Mouse (Mus musculus) stomach, embryonic 14.5 days (tissue): Measurements from ENCODE around the gene Aplnr. TPM values are rescaled to one million over a fixed set of nuclear protein-coding genes. Genes with fewer than 3 reads are reported as not detected.
A peak's percentile ranks its signal among the peaks of the same experiment; 100 is the strongest.

ENCODE experiments used
- ATAC-seq: fragments of 200-750 bp; cut with Nextera tagmentation; 2 replicates; pipeline ENCODE4 v1.8.0; 2017; ENCODE audit warnings: low read depth, moderate TSS enrichment; ENCODE audit not compliant: insufficient number of reproducible peaks, insufficient read depth, low FRiP score
- H3K27ac ChIP-seq: fragments of 300-500 bp; sonication (generic); 2 replicates; pipeline ENCODE4 v1.5.1; 2014; ENCODE audit warnings: mild to moderate bottlenecking, low read length, moderate library complexity, mixed read lengths
- H3K27me3 ChIP-seq: fragments of 300-500 bp; sonication (generic); 2 replicates; pipeline ENCODE4 v1.6.1; 2014; ENCODE audit warnings: low read length, control low read depth, mixed read lengths; ENCODE audit not compliant: control insufficient read depth, insufficient read depth
- H3K36me3 ChIP-seq: fragments of 300-500 bp; sonication (generic); 2 replicates; pipeline ENCODE4 v1.6.1; 2014; ENCODE audit warnings: mild to moderate bottlenecking, control low read depth, low read length, moderate library complexity, mixed read lengths; ENCODE audit not compliant: control insufficient read depth, insufficient read depth
- H3K4me1 ChIP-seq: fragments of 300-500 bp; sonication (generic); 2 replicates; pipeline ENCODE4 v1.6.1; 2014; ENCODE audit warnings: low read length, control low read depth, mixed read lengths; ENCODE audit not compliant: control insufficient read depth, insufficient read depth
- H3K4me2 ChIP-seq: fragments of 300-500 bp; sonication (generic); replicated peaks from 2 replicates; pipeline ENCODE4 v1.6.1; 2014; ENCODE audit warnings: low read depth, low read length, control low read depth
- H3K4me3 ChIP-seq: fragments of 300-500 bp; sonication (generic); 2 replicates; pipeline ENCODE4 v1.5.1; 2014; ENCODE audit warnings: low read depth, low read length, control low read depth
- H3K9ac ChIP-seq: fragments of 300-500 bp; sonication (generic); replicated peaks from 2 replicates; pipeline ENCODE4 v1.6.1; 2014; ENCODE audit warnings: low read depth, mild to moderate bottlenecking, control low read depth, low read length, moderate library complexity, mixed read lengths
- H3K9me3 ChIP-seq: fragments of 300-500 bp; sonication (generic); 2 replicates; pipeline ENCODE4 v1.6.1; 2016; ENCODE audit warnings: low read depth, low read length, control low read depth; ENCODE audit not compliant: control insufficient read depth
- WGBS: fragments of 180-500 bp; shearing (Covaris S2); extraction: QIAGEN DNeasy Blood & Tissue Kit; methylation state at CpG from one replicate; pipeline ENCODE4 v1.1.7; 2014; 5-methylcytosine and 5-hydroxymethylcytosine counted together
- polyA plus RNA-seq: library from polyadenylated mRNA; unstranded; fragments of >200 nt; fragmentation: Nextera tagmentation; extraction: Ambion mirVana; gene quantifications from 2 replicates; pipeline ENCODE4 v1.2.1, GENCODE M21; 2014

The Aplnr gene
- polyA plus RNA-seq, 1 experiment from 2014 or later: 52.0 TPM

DNA sequence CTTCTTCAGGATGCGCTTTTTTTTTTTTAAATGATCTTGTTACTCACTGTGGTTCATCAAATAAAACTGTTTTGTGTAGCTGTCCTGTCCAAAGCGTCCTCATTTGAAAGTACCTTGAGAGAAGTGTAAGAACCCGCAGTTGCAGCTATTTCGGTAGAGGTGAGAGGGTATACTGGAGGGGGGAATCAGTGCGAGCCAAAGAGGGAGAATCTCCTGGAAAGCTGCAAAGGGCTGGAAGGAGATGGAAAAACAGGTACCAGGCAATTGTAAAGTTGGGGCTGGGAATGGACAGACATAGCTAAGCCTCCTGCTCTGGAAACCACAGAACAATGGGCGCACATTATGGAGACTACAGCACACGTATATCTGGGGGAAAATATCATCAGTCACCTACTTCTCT lies 3.8 kb downstream of the Aplnr start:
- Histone ChIP-seq H3K4me2 (no peak overlapping the region), H3K9ac (no peak overlapping the region), H3K27ac (no peak overlapping the region), H3K9me3 (no peaks in the 10 kb centered on the region), H3K27me3 (no peaks in the 10 kb centered on the region), H3K4me3 (peak overlapping the region; percentile 4; the same call in 1 of the 2 replicates), H3K36me3 (no peaks in the 10 kb centered on the region), H3K4me1 (no peaks in the 10 kb centered on the region)
- ATAC-seq: no peak
- WGBS: 58% methylated on average over 7 of the region's 7 CpGs

DNA sequence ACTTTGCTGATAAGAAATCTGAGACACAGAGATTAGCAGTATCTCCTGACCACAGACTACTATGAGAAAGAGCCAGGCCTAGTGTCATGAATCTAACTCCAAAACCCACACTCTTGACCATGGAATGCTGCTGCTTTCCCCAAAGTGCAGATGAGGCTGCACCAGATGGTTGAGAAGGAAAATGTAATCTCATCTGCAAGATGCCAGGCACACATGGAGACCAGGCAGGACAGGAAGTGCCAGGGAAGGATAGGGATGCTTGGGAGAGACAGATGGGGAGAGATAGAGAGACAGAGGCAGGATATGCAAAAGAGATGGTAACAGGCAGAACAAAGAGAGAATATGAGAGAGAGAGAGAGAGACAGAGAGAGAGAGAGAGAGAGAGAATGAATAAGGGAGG lies 4.8 kb downstream of the Aplnr start:
- Histone ChIP-seq H3K27ac (no peak overlapping the region), H3K4me3 (no peak overlapping the region), H3K4me2 (no peak overlapping the region), H3K27me3 (no peaks in the 10 kb centered on the region), H3K4me1 (no peaks in the 10 kb centered on the region), H3K9ac (no peak overlapping the region), H3K36me3 (no peaks in the 10 kb centered on the region), H3K9me3 (no peaks in the 10 kb centered on the region)
- ATAC-seq: no peak

DNA sequence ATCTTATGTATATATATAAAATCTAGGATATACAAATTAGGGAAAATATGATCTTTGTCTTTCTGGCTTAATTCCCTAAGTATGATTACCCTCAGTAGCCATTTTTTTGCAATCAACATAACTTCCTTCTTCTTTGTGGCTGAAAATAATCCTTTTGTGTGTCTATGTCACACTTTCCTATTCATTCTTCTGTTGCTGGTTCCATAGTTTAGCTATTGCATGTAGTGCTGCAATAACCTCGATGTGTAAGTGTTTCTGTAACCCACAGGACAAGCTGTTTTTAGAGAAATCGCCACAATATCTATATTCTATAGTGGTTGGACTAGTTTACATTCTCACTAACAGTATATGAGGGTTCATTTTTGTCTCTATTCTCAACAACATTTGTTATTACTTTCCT lies 8.9 kb downstream of the Aplnr start:
- WGBS: 82% methylated on average over 2 of the region's 2 CpGs
- no peak overlapping the region for H3K4me2 ChIP-seq

DNA sequence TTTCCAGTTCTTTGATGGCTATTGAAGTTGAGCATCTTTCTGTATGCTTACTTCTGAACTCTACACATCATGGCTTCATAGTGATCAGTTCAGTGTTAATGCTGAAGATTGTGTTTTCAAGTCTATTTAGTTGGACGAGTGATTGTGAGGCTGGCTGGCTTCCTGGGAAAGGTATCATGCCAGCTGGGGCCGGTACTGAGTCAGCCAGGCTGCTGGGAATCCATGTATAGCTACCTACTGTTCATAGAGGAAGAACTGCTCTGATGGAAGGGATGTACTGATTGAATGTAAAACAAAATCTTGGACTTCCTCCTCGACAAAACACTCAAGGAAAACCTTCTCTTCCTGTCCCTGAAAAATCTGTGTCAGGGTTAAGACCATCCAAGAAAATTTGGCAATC lies 9.3 kb downstream of the Aplnr start:
- Histone ChIP-seq H3K4me3 (no peak overlapping the region), H3K9me3 (no peaks in the 10 kb centered on the region), H3K27ac (no peak overlapping the region), H3K36me3 (no peaks in the 10 kb centered on the region), H3K4me2 (no peak overlapping the region), H3K27me3 (no peaks in the 10 kb centered on the region), H3K9ac (no peak overlapping the region), H3K4me1 (no peaks in the 10 kb centered on the region)
- ATAC-seq: no peak
- WGBS: 70% methylated on average over 3 of the region's 3 CpGs

More for the DNA sequence above, 8.9 kb downstream of the Aplnr start:
- Histone ChIP-seq H3K9me3 (no peaks in the 10 kb centered on the region), H3K27ac (no peak overlapping the region), H3K36me3 (no peaks in the 10 kb centered on the region), H3K4me1 (no peaks in the 10 kb centered on the region), H3K4me3 (no peak overlapping the region), H3K27me3 (no peaks in the 10 kb centered on the region), H3K9ac (no peak overlapping the region)
- ATAC-seq: no peak

DNA sequence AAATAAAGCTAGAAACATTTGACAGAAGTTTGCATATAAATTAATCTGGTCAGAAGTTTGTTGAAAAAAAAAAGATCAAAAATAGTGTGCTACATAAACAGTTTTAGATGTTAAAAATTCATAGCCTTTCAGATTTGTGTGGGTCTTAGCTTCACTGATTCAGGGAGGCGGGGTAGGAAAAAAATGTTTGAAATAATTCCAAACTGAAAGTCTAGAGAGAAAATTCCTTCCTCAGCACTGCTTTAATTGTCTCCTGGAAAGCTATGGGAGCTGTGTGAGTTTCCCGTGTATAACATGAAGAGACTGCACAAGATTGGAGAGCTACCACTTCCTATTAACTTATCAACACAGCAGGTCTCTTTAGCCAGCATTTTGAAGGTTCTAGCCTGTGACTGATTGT lies 11.5 kb downstream of the Aplnr start:
- Histone ChIP-seq H3K9me3 (no peaks in the 10 kb centered on the region), H3K4me1 (no peaks in the 10 kb centered on the region), H3K4me2 (no peak overlapping the region), H3K27me3 (no peaks in the 10 kb centered on the region), H3K27ac (no peak overlapping the region), H3K36me3 (no peaks in the 10 kb centered on the region), H3K9ac (no peak overlapping the region), H3K4me3 (no peak overlapping the region)
- WGBS: 61% methylated on average over 2 of the region's 2 CpGs
- no peak for ATAC-seq

DNA sequence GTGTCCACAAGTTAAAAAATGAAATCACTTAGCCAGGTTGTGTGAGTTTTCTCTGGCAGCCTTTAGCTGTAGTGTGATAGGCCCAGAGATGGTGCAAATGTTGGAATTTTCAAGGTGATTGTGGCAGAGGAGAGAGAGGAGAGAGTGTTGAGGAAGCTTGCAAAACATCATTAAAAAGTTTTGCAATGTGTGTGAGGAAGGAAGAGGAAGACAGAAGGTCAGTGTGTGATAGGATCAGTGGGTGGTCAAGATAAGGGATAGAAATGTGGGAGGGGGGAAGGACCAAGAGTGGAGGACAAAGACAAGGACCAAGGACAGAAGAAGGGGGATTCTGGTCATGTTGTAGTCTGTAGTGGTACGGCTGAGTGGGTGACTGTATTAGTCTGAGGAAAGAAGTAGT lies 14.3 kb downstream of the Aplnr start:
- 73% methylated on average over 1 of the region's 1 CpGs for WGBS
- Histone ChIP-seq H3K4me1 (no peaks in the 10 kb centered on the region), H3K9me3 (no peaks in the 10 kb centered on the region), H3K27ac (no peak overlapping the region), H3K4me2 (no peak overlapping the region), H3K27me3 (no peaks in the 10 kb centered on the region), H3K36me3 (no peaks in the 10 kb centered on the region), H3K4me3 (no peak overlapping the region), H3K9ac (no peak overlapping the region)
- no peak for ATAC-seq

DNA sequence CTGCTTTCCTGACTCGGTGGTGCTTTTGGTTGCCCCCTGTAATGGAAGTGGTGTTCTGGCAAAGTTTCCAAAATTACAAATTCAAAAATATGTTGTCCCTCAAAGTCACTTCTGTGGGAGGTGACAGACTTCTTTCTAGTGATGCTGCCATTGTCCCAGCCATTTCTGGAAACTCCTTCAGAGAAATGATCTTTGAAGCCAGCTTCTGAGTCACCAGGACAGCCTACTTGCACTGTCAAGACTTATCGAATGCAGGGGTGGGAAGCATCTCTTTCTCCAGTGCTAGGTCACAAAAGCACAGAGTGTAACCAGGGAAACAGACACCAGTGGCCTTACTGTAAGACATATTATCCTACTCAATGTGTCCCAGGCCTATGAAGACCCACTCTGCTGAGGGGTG lies 15.2 kb downstream of the Aplnr start:
- 93% methylated on average over 2 of the region's 2 CpGs for WGBS
- Histone ChIP-seq H3K9me3 (no peaks in the 10 kb centered on the region), H3K27me3 (no peaks in the 10 kb centered on the region), H3K4me1 (no peaks in the 10 kb centered on the region), H3K4me3 (no peak overlapping the region), H3K36me3 (no peaks in the 10 kb centered on the region), H3K27ac (no peak overlapping the region), H3K4me2 (no peak overlapping the region), H3K9ac (no peak overlapping the region)
- no peak for ATAC-seq

DNA sequence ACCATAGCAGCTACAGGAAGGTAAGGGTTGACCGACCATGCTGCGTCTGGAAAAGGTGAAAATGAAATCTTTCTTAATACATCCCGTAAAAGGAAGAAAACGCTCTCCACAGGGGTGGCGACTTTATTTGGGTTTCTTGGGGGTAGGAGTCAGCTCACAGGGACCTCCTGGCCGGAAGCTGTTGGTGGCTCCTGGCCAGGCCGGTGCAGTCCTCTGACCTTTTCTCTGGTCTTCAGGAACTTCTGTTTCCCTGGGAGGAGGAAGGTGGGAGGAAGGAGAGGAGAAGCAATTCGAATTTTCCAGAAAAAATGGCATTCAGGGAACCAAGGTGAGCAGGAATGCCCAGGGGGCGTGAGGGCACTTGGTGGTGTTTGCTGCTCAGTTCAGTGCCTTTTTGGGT lies 19.3 kb downstream of the Aplnr start:
- no peak overlapping the region for H3K27ac ChIP-seq
- H3K4me1 ChIP-seq: 0 out of 2 replicates have a peak, but pooled peaks cover 2% of the 10 kb centered on the region
- ATAC-seq: no peak
- no peaks in the 10 kb centered on the region for H3K36me3 ChIP-seq
- no peak overlapping the region for H3K9ac ChIP-seq
- H3K27me3 ChIP-seq: no peaks in the 10 kb centered on the region
- H3K4me2 ChIP-seq: no peak overlapping the region
- WGBS: 87% methylated on average over 9 of the region's 9 CpGs
- H3K9me3 ChIP-seq: no peaks in the 10 kb centered on the region
- no peak overlapping the region for H3K4me3 ChIP-seq

DNA sequence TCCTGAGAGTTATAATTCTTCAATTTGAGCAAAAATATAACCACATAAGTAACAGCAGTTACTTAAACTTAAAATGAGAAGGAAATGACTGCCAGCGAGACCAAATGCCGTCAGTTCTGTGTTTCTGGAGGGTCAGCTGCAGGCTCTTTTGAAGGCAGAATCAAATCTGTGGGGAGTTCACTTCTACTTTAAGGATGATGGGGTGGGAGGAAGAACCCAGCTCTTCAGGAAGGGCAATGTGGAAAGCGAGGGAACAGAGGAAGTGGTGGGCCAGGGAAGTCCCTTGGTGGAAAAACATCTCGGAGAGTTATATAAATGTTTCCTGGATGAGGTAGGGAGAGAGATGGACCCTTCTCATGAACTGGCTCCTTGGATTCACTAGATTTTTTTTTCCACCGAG lies 20.1 kb downstream of the Aplnr start:
- no peaks in the 10 kb centered on the region for H3K36me3 ChIP-seq
- no peak for ATAC-seq
- H3K4me1 ChIP-seq: 0 out of 2 replicates have a peak, but pooled peaks cover 6% of the 10 kb centered on the region
- H3K27ac ChIP-seq: no peak overlapping the region
- H3K4me3 ChIP-seq: no peak overlapping the region
- no peaks in the 10 kb centered on the region for H3K9me3 ChIP-seq
- no peak overlapping the region for H3K4me2 ChIP-seq
- no peak overlapping the region for H3K9ac ChIP-seq
- 90% methylated on average over 5 of the region's 5 CpGs for WGBS
- H3K27me3 ChIP-seq: no peaks in the 10 kb centered on the region
